Mouse (Mus musculus) liver, embryonic 14.5 days (tissue): ENCODE data around the gene Mmp3. TPM values are rescaled to one million over a fixed set of nuclear protein-coding genes. Genes with fewer than 3 reads are reported as not detected.
"Not testable (repeated sequence)": the region's sequence is repeated elsewhere in the genome, so short reads cannot be mapped to it uniquely, and the experiment has no call there.

Experiments used
- ATAC-seq: fragments of 200-750 bp; cut with Nextera tagmentation; 2 replicates; pipeline ENCODE4 v1.8.0; 2017; ENCODE audit warnings: moderate number of reproducible peaks, mild to moderate bottlenecking, moderate library complexity; ENCODE audit not compliant: insufficient read depth
- DNase-seq, 3 experiments: peaks; one replicate each; pipeline ENCODE4 v3.0.0-alpha.2; 2012 to 2013; ENCODE audit warnings: low read depth in 3 of 3, low spot score in 3 of 3
- H3K27ac ChIP-seq: fragments of 300-500 bp; sonication (generic); 2 replicates; pipeline ENCODE4 v1.5.1; 2014; ENCODE audit warnings: moderate library complexity, mild to moderate bottlenecking, control low read depth, inconsistent platforms
- H3K27me3 ChIP-seq: fragments of 300-500 bp; sonication (generic); 2 replicates; pipeline ENCODE4 v1.6.1; 2014; ENCODE audit warnings: mild to moderate bottlenecking, low read length, moderate library complexity; ENCODE audit not compliant: control insufficient read depth, insufficient read depth
- H3K36me3 ChIP-seq: fragments of 300-500 bp; sonication (generic); replicated peaks from 2 replicates; pipeline ENCODE4 v1.6.1; 2014; ENCODE audit warnings: low read depth; ENCODE audit not compliant: control insufficient read depth, insufficient read depth
- H3K4me1 ChIP-seq, 2 experiments: fragments of 200-500 bp in 1 of 2; fragments of 300-500 bp in 1 of 2; sonication (generic) in 1 of 2; replicated peaks; 2 replicates each; pipeline ENCODE4 v1.6.1; 2012 to 2014; ENCODE audit warnings: antibody characterized with exemption in 1 of 2, inconsistent platforms in 1 of 2, low read length in 1 of 2; ENCODE audit not compliant: control insufficient read depth in 2 of 2, insufficient read depth in 2 of 2
- H3K4me2 ChIP-seq: fragments of 300-500 bp; sonication (generic); 2 replicates; pipeline ENCODE4 v1.6.1; 2014; ENCODE audit warnings: low read depth, mild to moderate bottlenecking, control low read depth, moderate library complexity
- H3K4me3 ChIP-seq, 2 experiments: fragments of 200-500 bp in 1 of 2; fragments of 300-500 bp in 1 of 2; sonication (generic) in 1 of 2; 2 replicates each; pipeline ENCODE4 v1.5.1; 2012 to 2014; ENCODE audit warnings: low read depth in 2 of 2, low read length in 2 of 2, mild to moderate bottlenecking in 2 of 2, control low read depth in 1 of 2, inconsistent platforms in 1 of 2, moderate library complexity in 1 of 2; ENCODE audit not compliant: insufficient read depth in 1 of 2
- H3K9ac ChIP-seq: fragments of 300-500 bp; sonication (generic); replicated peaks from 2 replicates; pipeline ENCODE4 v1.6.1; 2014; ENCODE audit warnings: mild to moderate bottlenecking, control low read depth, moderate library complexity
- H3K9me3 ChIP-seq: fragments of 300-500 bp; sonication (generic); 2 replicates; pipeline ENCODE4 v1.6.1; 2016; ENCODE audit warnings: low read length, mixed read lengths; ENCODE audit not compliant: control insufficient read depth
- CTCF ChIP-seq: IDR thresholded peaks from 2 replicates; pipeline ENCODE4 v1.5.1; 2016; ENCODE audit warnings: antibody characterized with exemption, low read depth, control low read depth
- EP300 ChIP-seq: IDR thresholded peaks from 2 replicates; pipeline ENCODE4 v1.6.1; 2016; ENCODE audit warnings: antibody characterized with exemption, low read depth
- WGBS: fragments of 180-500 bp; shearing (Covaris S2); extraction: QIAGEN DNeasy Blood & Tissue Kit; methylation state at CpG from one replicate; pipeline ENCODE4 v1.1.7; 2014; ENCODE audit not compliant: insufficient replicate concordance; 5-methylcytosine and 5-hydroxymethylcytosine counted together
- polyA plus RNA-seq, 2 experiments: library from polyadenylated mRNA; depleted of rRNA in 1 of 2; stranded (reverse) in 1 of 2; unstranded in 1 of 2; fragments of >200 nt; fragmentation: Nextera tagmentation in 1 of 2; extraction: Ambion mirVana in 1 of 2; gene quantifications; 2 replicates each; pipeline versions ENCODE4 v1.2.1 to v1.2.3; 2012 to 2014

The Mmp3 gene
- polyA plus RNA-seq (2012; rRNA removed), result not detected in 2 replicates
- polyA plus RNA-seq (2014; fragmentation: Nextera tagmentation; extraction: Ambion mirVana), result not detected in 2 replicates

DNA sequence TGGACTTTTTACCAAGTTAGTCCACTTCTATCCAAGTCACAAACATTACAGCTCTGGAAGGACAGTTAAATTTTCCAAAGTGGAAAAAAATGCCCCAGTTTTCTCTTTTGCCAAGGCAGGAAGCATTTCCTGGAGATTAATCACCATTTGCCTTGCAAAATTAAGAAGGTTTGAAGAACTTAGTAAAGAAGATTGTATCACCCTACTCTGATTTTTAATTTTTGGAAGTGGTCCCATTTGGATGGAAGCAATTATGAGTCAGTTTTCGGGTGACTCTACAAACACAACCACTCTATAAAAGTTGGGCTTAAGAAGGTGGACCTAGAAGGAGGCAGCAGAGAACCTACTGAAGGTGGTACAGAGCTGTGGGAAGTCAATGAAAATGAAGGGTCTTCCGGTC, at the start of gene Mmp3:
Mmp3 (plus strand) TSS at position 301 of the 400 bp plus-strand sequence.
- ATAC-seq (no peak), DNase-seq (no peak)
- TF ChIP-seq CTCF (no peak), EP300 (no peak)
- Histone ChIP-seq H3K27me3 (no peaks in the 10 kb centered on the region), H3K27ac (no peak within 1 kb of the TSS), H3K4me2 (no peak within 1 kb of the TSS), H3K4me3 (no peak within 1 kb of the TSS), H3K9ac (no peak within 1 kb of the TSS), H3K4me1 (no peaks in the 10 kb centered on the region), H3K36me3 (no peaks in the 10 kb centered on the region), H3K9me3 (no peaks in the 10 kb centered on the region)
- 59% methylated on average over 2 of the region's 2 CpGs for WGBS

DNA sequence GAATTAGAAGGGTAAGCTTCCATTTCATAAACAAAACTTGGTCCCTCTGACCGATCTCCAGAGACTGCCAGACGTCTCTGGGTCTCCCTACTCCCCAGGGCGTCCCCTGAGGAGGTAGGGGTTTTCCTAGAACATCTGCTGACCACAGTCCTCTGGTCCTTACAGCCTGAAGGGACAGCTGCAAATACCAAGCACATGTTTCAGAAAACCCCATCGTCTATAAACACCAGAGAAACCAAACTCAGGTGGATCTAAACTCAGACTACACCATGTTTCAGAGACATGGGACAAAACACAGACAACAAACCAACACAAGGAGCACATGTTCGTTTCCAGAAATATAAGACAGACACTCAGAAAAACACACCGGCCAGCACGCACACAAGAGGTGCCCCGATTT, 49.1 kb upstream of the Mmp3 start:
- H3K4me2 ChIP-seq, H3K4me1 ChIP-seq, H3K9me3 ChIP-seq, H3K9ac ChIP-seq, DNase-seq, H3K36me3 ChIP-seq, H3K27ac ChIP-seq, ATAC-seq, H3K27me3 ChIP-seq, H3K4me3 ChIP-seq: not testable (repeated sequence)
- WGBS, result 50% methylated on average over 8 of the region's 8 CpGs

DNA sequence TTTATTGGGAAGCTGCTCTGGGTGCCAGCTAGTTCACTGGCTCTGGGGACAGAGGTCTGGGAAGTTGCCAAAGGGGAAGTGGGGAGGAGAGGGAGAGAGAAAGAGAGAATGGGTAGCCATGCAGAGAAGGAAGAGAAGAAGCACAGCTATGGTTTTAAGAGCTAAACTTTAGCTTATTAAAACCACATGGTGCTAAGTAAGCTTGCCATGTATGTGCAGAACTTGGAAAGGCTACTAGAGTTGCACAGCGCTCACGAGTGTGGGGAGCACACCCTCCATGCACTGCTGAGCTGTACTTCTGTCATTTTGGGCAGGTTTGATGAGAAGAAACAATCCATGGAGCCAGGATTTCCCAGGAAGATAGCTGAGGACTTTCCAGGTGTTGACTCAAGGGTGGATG, 7.7 kb downstream of the Mmp3 start:
- Histone ChIP-seq H3K9ac (no peak overlapping the region), H3K27ac (no peak overlapping the region), H3K27me3 (no peaks in the 10 kb centered on the region), H3K4me3 (no peak overlapping the region), H3K4me2 (no peak overlapping the region), H3K36me3 (no peaks in the 10 kb centered on the region), H3K9me3 (no peaks in the 10 kb centered on the region), H3K4me1 (no peaks in the 10 kb centered on the region)
- TF ChIP-seq CTCF (no peak), EP300 (no peak)
- ATAC-seq, result no peak
- WGBS, result 52% methylated on average over 2 of the region's 2 CpGs
- DNase-seq, result no peak

DNA sequence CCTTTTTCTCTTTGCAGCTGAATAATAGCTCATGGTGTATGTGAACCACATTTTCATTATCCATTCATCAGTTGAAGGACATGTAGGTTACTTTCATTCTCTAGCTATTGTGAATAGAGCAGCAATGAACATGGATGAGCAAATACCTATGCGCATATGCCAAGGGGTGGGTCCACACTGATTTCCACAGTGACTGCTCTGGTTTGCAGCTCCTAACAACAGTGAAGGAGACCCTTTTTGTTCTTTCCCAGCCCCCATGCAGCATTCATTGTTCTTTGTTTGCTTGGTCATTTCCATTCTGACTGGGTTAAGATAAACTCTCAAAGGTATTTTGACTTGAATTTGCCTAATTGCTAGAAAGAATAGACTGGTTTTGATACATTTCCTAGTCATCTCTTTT, 24.6 kb downstream of the Mmp3 start:
- DNase-seq (no peak), ATAC-seq (no peak)
- no peaks in the 10 kb centered on the region for H3K27me3 ChIP-seq
- H3K27ac ChIP-seq, result no peak overlapping the region
- H3K9ac ChIP-seq, result no peak overlapping the region
- no peak overlapping the region for H3K4me3 ChIP-seq
- H3K36me3 ChIP-seq, result no peaks in the 10 kb centered on the region
- no peaks in the 10 kb centered on the region for H3K9me3 ChIP-seq
- H3K4me1 ChIP-seq, result no peaks in the 10 kb centered on the region
- 75% methylated on average over 1 of the region's 1 CpGs for WGBS
- no peak for TF ChIP-seq CTCF
- TF ChIP-seq EP300, result no peak
- no peak overlapping the region for H3K4me2 ChIP-seq

DNA sequence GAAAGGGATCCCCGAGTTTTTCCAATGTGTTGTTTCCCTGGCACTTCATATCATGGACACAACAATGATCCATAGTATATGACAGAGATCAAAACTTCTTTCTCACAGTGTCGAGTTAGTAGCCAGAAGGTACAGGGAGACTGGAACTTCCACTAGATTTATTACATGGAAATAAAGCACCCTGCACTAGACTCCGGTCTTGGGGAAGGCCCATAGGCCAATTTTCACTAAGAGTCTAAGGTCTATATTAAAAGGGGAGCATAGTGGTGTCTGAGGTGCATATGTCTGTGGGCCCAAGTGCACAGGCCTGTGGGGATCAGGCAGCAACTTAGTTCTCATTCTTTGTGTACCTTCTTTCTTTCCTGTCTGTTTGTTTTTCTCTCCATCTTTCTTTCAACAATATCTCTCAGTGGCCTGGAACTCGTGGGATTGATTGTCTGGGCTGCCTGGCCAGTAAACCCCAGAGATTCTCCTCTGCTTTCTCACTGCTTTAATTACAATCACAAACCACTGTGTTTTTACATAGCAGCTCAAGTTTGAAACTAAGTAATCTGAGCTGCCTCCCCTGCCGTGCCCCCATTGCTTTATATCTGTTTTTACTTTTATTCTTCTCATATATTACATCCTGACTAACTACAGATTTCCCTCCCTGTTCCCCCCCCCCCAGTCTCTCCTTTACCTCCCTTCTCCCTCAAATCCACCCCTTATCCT, 38.2 kb downstream of the Mmp3 start:
- Histone ChIP-seq H3K4me3 (no peak overlapping the region), H3K27me3 (no peaks in the 10 kb centered on the region), H3K9ac (no peak overlapping the region), H3K36me3 (no peaks in the 10 kb centered on the region), H3K4me2 (no peak overlapping the region), H3K27ac (no peak overlapping the region), H3K9me3 (no peaks in the 10 kb centered on the region), H3K4me1 (no peaks in the 10 kb centered on the region)
- DNase-seq (no peak), ATAC-seq (no peak)
- TF ChIP-seq EP300, result no peak
- TF ChIP-seq CTCF, result no peak
- 47% methylated on average over 5 of the region's 5 CpGs for WGBS
